Mouse (Mus musculus): ENCODE results near the gene Rab2b. TPM values are rescaled to one million over a fixed set of nuclear protein-coding genes. Genes with fewer than 3 reads are reported as not detected.

Gene Rab2b
- polyA plus RNA-seq, 1 experiment from 2014 or later = 25.8 TPM

DNA sequence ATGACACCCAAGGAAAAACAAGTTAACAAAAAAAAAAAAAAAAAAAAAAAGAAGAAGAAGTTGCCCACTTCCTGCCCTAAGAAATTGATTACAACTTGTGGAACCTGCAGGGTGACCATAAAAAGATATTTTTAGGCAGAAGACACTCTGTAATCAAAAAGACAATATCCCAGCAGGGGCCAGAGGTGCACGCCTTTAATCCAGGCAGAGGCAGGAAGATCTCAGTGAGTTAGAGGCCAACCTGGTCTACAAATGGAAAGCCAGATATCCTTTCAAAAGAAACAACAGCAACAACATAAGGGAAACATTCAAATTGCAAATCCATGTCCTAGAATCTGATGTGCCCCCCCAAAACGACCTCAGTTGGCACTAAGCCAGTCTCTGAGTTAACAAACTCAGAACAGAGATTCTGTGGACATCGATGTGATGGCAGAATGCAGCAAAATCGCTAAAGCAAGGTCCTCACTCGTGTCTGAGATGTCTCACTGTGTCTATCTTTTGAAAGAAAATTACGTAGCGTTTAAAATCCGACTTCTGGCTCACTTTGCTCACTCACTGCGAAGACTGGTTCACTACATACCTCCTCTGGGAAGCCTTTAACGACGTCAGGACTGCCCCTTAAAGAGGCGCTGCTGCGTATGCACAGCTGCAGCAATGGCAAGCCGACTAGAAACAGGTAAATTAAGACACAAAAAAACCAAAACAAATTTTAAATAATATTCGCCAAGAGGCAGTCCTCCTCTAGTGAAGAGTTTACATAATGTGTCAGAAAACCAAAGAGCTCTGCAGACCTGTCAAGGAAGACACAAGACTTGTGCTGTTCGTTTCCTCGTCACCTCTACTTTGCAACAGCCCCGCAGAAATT lies 22.8 kb downstream of the Rab2b start:
- H3K4me1 ChIP-seq = peaks cover 12% of the 10 kb centered on the region
- peak overlapping the region; percentile 95 for H3K27ac ChIP-seq (replicated peaks)
- peak overlapping the region; percentile 95 for H3K4me3 ChIP-seq
- peak; percentile 30 for DNase-seq (ENCODE audit: low spot score)
- H3K27me3 ChIP-seq (replicated peaks; ENCODE audit: low read depth, poor library complexity, severe bottlenecking) = no peaks in the 10 kb centered on the region
- WGBS = 10% methylated on average over 18 of the region's 18 CpGs
- peaks cover 11% of the 10 kb centered on the region; the same call in 1 of the 2 replicates for H3K36me3 ChIP-seq (replicated peaks)
- H3K9me3 ChIP-seq = no peaks in the 10 kb centered on the region

DNA sequence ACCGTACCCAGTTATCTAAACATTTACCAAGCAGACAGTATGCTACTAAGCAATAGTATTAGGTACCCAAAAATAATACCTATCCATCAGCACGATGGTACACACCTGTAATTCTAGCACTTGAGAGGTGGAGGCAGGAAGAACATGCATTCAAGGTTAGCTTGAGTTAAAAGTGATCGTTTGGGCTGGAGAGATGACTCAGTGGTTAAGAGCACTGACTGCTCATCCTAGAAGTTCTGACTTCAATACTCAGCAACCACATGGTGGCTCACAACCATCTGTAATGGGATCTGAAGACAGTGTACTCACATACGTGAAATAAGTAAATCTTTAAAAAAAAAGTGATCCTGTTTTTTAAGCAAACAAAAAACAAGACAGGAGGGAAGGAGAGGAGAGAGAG lies 33.2 kb downstream of the Rab2b start:
- H3K4me1 ChIP-seq = peaks cover 16% of the 10 kb centered on the region
- peaks cover 9% of the 10 kb centered on the region for H3K36me3 ChIP-seq (replicated peaks)
- no peak for DNase-seq (ENCODE audit: low spot score)
- 89% methylated on average over 4 of the region's 4 CpGs for WGBS
- no peaks in the 10 kb centered on the region for H3K9me3 ChIP-seq
- no peak overlapping the region for H3K4me3 ChIP-seq
- H3K27me3 ChIP-seq (replicated peaks; ENCODE audit: low read depth, poor library complexity, severe bottlenecking) = no peaks in the 10 kb centered on the region
- H3K27ac ChIP-seq (replicated peaks) = no peak overlapping the region

DNA sequence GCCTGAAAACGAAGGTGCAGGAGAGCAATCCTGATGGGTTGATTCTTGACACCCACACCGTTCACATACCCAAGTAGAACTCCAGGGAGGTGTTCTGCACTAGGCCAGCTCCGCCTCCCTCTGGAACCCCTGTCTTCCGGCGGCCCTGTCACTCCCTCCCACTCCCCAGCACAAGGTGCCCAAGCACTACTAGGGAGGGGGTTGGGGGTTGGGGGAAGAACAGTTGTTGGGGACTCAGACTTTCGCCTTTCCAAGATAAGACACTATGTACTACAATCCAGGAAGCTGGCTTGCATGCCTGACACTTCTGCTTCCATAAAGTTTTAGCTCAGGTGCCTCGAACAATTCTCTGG lies 34.7 kb downstream of the Rab2b start:
- Histone ChIP-seq H3K9me3 (no peaks in the 10 kb centered on the region), H3K27me3 (replicated peaks; ENCODE audit: low read depth, poor library complexity, severe bottlenecking) (no peaks in the 10 kb centered on the region), H3K27ac (replicated peaks) (peak overlapping the region; percentile 81), H3K4me3 (peak overlapping the region; percentile 88), H3K36me3 (replicated peaks) (peaks cover 14% of the 10 kb centered on the region), H3K4me1 (peaks cover 16% of the 10 kb centered on the region)
- WGBS = 15% methylated on average over 7 of the region's 7 CpGs
- DNase-seq (ENCODE audit: low spot score) = no peak

DNA sequence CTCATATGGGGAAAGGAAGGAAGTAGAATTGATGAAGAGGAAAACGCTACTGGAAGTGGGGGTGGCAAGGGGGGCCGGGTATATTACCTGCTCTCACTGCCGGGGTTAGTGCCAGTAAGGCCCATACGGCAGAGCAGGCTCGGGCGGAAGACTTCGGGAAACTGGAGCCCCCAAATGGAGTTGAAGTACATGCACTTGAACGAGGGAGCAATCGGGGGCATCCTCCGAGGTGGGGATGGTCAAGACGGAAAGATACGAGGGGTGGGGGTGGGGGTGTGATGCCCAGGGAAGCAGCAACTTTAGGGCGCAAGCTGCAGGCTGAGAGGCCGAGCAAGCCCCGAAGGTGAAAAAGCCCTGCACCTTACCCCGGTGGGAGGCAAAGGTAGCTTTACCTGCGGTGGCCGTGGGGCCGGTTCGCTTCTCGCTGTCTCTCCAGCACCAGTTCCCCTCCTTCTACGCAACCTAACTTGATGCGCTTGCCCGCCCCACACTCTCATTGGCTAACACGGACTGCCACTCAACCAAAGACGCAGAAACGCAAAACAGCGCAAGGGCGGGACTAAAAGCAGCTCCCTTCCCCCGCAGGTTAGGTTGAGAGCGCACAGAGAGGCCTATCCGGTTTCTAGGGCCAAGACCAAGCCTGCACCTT lies 35.2 kb downstream of the Rab2b start:
- Histone ChIP-seq H3K4me1 (peaks cover 16% of the 10 kb centered on the region), H3K36me3 (replicated peaks) (peaks cover 18% of the 10 kb centered on the region), H3K27me3 (replicated peaks; ENCODE audit: low read depth, poor library complexity, severe bottlenecking) (no peaks in the 10 kb centered on the region), H3K9me3 (no peaks in the 10 kb centered on the region), H3K27ac (replicated peaks) (peak overlapping the region; percentile 81), H3K4me3 (peak overlapping the region; percentile 88)
- DNase-seq (ENCODE audit: low spot score) = peak; percentile 97
- WGBS = under 1% methylated on average over 32 of the region's 32 CpGs

DNA sequence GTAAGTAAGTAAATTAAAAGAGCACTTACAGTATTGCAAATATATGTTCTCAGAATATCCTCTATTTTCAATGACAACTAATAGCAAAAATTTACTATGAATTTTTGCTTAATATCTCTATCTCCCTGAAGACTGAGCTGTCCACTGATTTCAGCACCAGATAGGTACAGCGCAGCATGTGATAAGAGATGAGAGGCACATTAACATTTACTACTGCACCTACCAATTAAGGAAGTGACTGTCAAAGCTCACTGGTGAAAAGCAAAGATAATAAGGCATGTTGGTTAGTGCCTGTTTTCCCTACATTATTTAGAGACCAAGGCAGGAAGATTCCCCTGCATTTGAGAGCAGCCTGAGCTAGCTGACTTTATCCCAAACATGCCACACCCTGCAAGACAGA lies 43.1 kb downstream of the Rab2b start:
- 94% methylated on average over 1 of the region's 1 CpGs for whole genome bisulfite sequencing
- no peaks in the 10 kb centered on the region for H3K4me1 ChIP-seq
- no peak overlapping the region for H3K4me3 ChIP-seq
- no peaks in the 10 kb centered on the region for H3K27me3 ChIP-seq (replicated peaks; ENCODE audit: low read depth, poor library complexity, severe bottlenecking)
- H3K36me3 ChIP-seq (replicated peaks) = peaks cover 85% of the 10 kb centered on the region
- no peaks in the 10 kb centered on the region for H3K9me3 ChIP-seq
- no peak for DNase-seq (ENCODE audit: low spot score)
- H3K27ac ChIP-seq (replicated peaks) = no peak overlapping the region

DNA sequence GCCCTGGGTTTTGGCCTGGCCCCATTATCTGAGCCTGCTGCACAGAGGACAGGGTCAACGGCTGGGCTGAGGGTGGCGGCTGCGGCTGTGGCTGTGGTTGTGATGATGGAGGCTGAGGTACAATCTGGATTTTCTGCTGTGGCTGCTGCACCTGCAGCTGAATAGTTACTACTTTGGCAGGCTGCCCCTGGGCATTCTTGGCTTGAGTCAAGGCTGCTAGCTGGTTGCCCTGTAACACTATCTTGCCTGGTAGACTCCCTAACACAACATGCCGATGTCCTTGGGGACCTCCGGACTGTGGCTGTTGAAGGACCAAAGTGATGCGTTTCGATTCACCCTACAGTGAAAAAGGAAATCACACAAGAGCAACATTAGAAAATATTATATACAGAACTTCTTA lies 44.2 kb downstream of the Rab2b start:
- H3K4me1 ChIP-seq = no peaks in the 10 kb centered on the region
- no peak overlapping the region for H3K27ac ChIP-seq (replicated peaks)
- no peaks in the 10 kb centered on the region for H3K9me3 ChIP-seq
- H3K27me3 ChIP-seq (replicated peaks; ENCODE audit: low read depth, poor library complexity, severe bottlenecking) = no peaks in the 10 kb centered on the region
- H3K36me3 ChIP-seq (replicated peaks) = peaks cover 86% of the 10 kb centered on the region
- DNase-seq (ENCODE audit: low spot score) = no peak
- H3K4me3 ChIP-seq = no peak overlapping the region
- 91% methylated on average over 7 of the region's 7 CpGs for WGBS

DNA sequence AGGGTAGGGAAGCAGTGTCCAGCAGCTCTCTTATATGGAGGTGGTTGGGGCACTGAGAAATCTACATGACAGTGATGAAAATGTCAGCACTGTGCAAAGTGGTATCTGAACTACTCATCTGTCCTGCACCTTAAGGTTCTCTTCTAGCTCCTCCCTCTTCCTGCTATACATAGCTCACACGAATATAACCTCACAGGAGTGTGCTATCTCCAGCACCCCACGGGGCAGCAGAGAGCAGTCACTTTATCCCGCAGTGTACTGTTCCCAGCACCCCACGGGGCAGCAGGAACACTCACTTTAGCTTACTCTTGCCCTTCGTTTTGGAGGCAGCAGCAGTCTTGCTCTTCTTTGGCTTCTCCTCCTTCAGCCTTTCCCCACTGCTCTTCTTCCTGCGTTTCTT lies 47.1 kb downstream of the Rab2b start:
- 88% methylated on average over 6 of the region's 6 CpGs for WGBS
- peaks cover 100% of the 10 kb centered on the region for H3K36me3 ChIP-seq (replicated peaks)
- no peak for DNase-seq (ENCODE audit: low spot score)
- no peaks in the 10 kb centered on the region for H3K27me3 ChIP-seq (replicated peaks; ENCODE audit: low read depth, poor library complexity, severe bottlenecking)
- no peak overlapping the region for H3K4me3 ChIP-seq
- H3K4me1 ChIP-seq = no peaks in the 10 kb centered on the region
- H3K9me3 ChIP-seq = no peaks in the 10 kb centered on the region
- H3K27ac ChIP-seq (replicated peaks) = no peak overlapping the region

DNA sequence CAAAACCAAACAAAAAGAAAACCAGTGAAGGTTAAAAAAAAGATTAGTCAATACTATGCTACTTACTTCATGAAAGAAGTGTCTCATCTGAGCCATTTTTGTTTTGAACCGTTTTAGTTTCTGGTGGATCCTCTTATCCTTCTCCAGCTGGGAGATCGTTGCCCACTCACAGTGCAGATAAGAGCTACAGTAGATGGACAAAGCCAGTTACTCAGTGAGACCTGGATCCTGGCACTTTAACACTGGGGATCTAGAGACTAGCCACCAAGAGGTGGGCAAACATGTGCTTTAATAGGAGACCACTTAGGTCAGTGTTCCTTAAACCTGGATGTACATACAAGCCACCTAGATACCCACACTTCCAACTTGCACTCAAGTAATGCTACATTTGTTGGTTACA lies 53.4 kb downstream of the Rab2b start:
- no peak overlapping the region for H3K27ac ChIP-seq (replicated peaks)
- H3K9me3 ChIP-seq = no peaks in the 10 kb centered on the region
- no peak overlapping the region for H3K4me3 ChIP-seq
- H3K36me3 ChIP-seq (replicated peaks) = peaks cover 100% of the 10 kb centered on the region
- no peaks in the 10 kb centered on the region for H3K4me1 ChIP-seq
- H3K27me3 ChIP-seq (replicated peaks; ENCODE audit: low read depth, poor library complexity, severe bottlenecking) = no peaks in the 10 kb centered on the region
- WGBS = 91% methylated on average over 2 of the region's 2 CpGs
- DNase-seq (ENCODE audit: low spot score) = no peak

DNA sequence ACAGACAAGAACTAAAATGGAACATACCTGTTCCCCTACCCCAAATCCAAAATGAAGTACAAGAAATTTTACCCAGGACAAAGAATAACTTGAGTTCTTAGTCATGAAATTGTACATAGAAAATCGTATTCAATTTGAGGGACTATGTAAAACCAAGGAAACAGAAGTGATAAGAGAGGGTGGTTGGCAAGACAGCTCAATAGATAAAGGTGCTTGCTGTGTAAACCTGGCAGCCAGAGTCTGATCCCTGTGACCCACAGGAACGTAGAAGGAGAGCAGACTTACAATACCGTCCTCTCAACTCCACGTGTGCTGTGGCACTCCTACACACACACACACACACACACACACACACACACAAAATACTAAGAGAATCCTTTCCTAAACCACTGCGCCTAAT lies 62.1 kb downstream of the Rab2b start:
- Histone ChIP-seq H3K36me3 (replicated peaks) (peaks cover 99% of the 10 kb centered on the region), H3K4me1 (no peaks in the 10 kb centered on the region), H3K27me3 (replicated peaks; ENCODE audit: low read depth, poor library complexity, severe bottlenecking) (no peaks in the 10 kb centered on the region), H3K27ac (replicated peaks) (no peak overlapping the region), H3K9me3 (no peaks in the 10 kb centered on the region), H3K4me3 (no peak overlapping the region)
- no peak for DNase-seq (ENCODE audit: low spot score)
- WGBS = 90% methylated on average over 5 of the region's 5 CpGs

Other genes with a start within 250 kb of the Rab2b start
- gene Olfr221, start 237.1 kb downstream of the Rab2b start, polyA plus RNA-seq (2016; fragmentation: Nextera tagmentation; extraction: Ambion mirVana) = not detected in 2 replicates
- 893 and 906 TPM in 2 replicates for gene Hnrnpc, start 175.5 kb downstream of the Rab2b start, polyA plus RNA-seq (2016; fragmentation: Nextera tagmentation; extraction: Ambion mirVana)
- gene Rpgrip1, start 168.8 kb downstream of the Rab2b start, polyA plus RNA-seq (2016; fragmentation: Nextera tagmentation; extraction: Ambion mirVana) = 129 and 133 TPM in 2 replicates
- 89.9 and 90.2 TPM in 2 replicates for gene Supt16, start 82.1 kb downstream of the Rab2b start, polyA plus RNA-seq (2016; fragmentation: Nextera tagmentation; extraction: Ambion mirVana)
- gene Chd8, start 21.8 kb downstream of the Rab2b start, polyA plus RNA-seq (2016; fragmentation: Nextera tagmentation; extraction: Ambion mirVana) = 51.2 and 51.7 TPM in 2 replicates
- 53.5 and 60.7 TPM in 2 replicates for gene Tox4, start 399 bp downstream of the Rab2b start, polyA plus RNA-seq (2016; fragmentation: Nextera tagmentation; extraction: Ambion mirVana)
- gene Mettl3, start 25.6 kb upstream of the Rab2b start, polyA plus RNA-seq (2016; fragmentation: Nextera tagmentation; extraction: Ambion mirVana) = 55.4 and 64.0 TPM in 2 replicates
- 50.3 and 51.9 TPM in 2 replicates for gene Sall2, start 49.2 kb upstream of the Rab2b start, polyA plus RNA-seq (2016; fragmentation: Nextera tagmentation; extraction: Ambion mirVana)
- gene Olfr1513, start 76.9 kb upstream of the Rab2b start, polyA plus RNA-seq (2016; fragmentation: Nextera tagmentation; extraction: Ambion mirVana) = not detected in 2 replicates
- not detected in 2 replicates for gene Olfr1512, start 99.6 kb upstream of the Rab2b start, polyA plus RNA-seq (2016; fragmentation: Nextera tagmentation; extraction: Ambion mirVana)
- gene Olfr1511, start 117.8 kb upstream of the Rab2b start, polyA plus RNA-seq (2016; fragmentation: Nextera tagmentation; extraction: Ambion mirVana) = not detected in 2 replicates
- gene Olfr1510, start 134.8 kb upstream of the Rab2b start, polyA plus RNA-seq (2016; fragmentation: Nextera tagmentation; extraction: Ambion mirVana) = not detected in 2 replicates
- not detected in 2 replicates for gene Olfr1509, start 163.4 kb upstream of the Rab2b start, polyA plus RNA-seq (2016; fragmentation: Nextera tagmentation; extraction: Ambion mirVana)
- not detected in 2 replicates for gene Olfr1508, start 187.9 kb upstream of the Rab2b start, polyA plus RNA-seq (2016; fragmentation: Nextera tagmentation; extraction: Ambion mirVana)
- gene Olfr1507, start 216.2 kb upstream of the Rab2b start, polyA plus RNA-seq (2016; fragmentation: Nextera tagmentation; extraction: Ambion mirVana) = not detected in 2 replicates